Mouse (Mus musculus): ENCODE measurements around the gene Gm10309. TPM values are rescaled to one million over a fixed set of nuclear protein-coding genes. Genes with fewer than 3 reads are reported as not detected.

Gene Gm10309
- total RNA-seq, 2 experiments from 2014 or later, result not detected

Other genes starting within 250 kb of the Gm10309 start
- 1.4 TPM in 1 of 2 replicates, not detected in the other for gene Epas1, start 248.5 kb upstream of the Gm10309 start, total RNA-seq (2015; ENCODE audit: low replicate concordance)
- 0.15 and 0.90 TPM in 2 replicates for gene Epas1, start 248.5 kb upstream of the Gm10309 start, total RNA-seq (2017; ENCODE audit: low replicate concordance)

Data from erythroid progenitor cell, adult 5-6 weeks (primary cell).